Mouse (Mus musculus) heart, embryonic 15.5 days (tissue): ENCODE measurements around the gene Gm6351. TPM values are rescaled to one million over a fixed set of nuclear protein-coding genes. Genes with fewer than 3 reads are reported as not detected.
"Not testable (repeated sequence)": the region's sequence is repeated elsewhere in the genome, so short reads cannot be mapped to it uniquely, and the experiment has no call there.

Experiments used
- ATAC-seq: fragments of 200-750 bp; cut with Nextera tagmentation; replicated peaks from 2 replicates; pipeline ENCODE4 v1.8.0; 2017; ENCODE audit warnings: low read depth, moderate TSS enrichment; ENCODE audit not compliant: insufficient number of reproducible peaks, insufficient read depth, low FRiP score
- H3K27ac ChIP-seq: fragments of 300-500 bp; sonication (generic); 2 replicates; pipeline ENCODE4 v1.5.1; 2015; ENCODE audit warnings: mild to moderate bottlenecking, inconsistent platforms
- H3K27me3 ChIP-seq: fragments of 300-500 bp; sonication (generic); 2 replicates; pipeline ENCODE4 v1.6.1; 2015; ENCODE audit warnings: inconsistent platforms
- H3K36me3 ChIP-seq: fragments of 300-500 bp; sonication (generic); 2 replicates; pipeline ENCODE4 v1.6.1; 2015; ENCODE audit warnings: mild to moderate bottlenecking, inconsistent platforms
- H3K4me1 ChIP-seq: fragments of 300-500 bp; sonication (generic); replicated peaks from 2 replicates; pipeline ENCODE4 v1.6.1; 2015; ENCODE audit warnings: inconsistent platforms
- H3K4me2 ChIP-seq: fragments of 300-500 bp; sonication (generic); 2 replicates; pipeline ENCODE4 v1.6.1; 2015; ENCODE audit warnings: inconsistent platforms, mild to moderate bottlenecking, moderate library complexity
- H3K4me3 ChIP-seq: fragments of 300-500 bp; sonication (generic); 2 replicates; pipeline ENCODE4 v1.5.1; 2015; ENCODE audit warnings: mild to moderate bottlenecking, inconsistent platforms
- H3K9ac ChIP-seq: fragments of 300-500 bp; sonication (generic); 2 replicates; pipeline ENCODE4 v1.6.1; 2015; ENCODE audit warnings: mild to moderate bottlenecking, inconsistent platforms
- H3K9me3 ChIP-seq: fragments of 300-500 bp; sonication (generic); replicated peaks from 2 replicates; pipeline ENCODE4 v1.6.1; 2016; ENCODE audit warnings: inconsistent platforms
- WGBS: fragments of 180-500 bp; shearing (Covaris S2); methylation state at CpG from one replicate; pipeline ENCODE4 v1.1.7; 2015; ENCODE audit warnings: mixed read lengths; 5-methylcytosine and 5-hydroxymethylcytosine counted together
- polyA plus RNA-seq: library from polyadenylated mRNA; unstranded; fragments of >200 nt; fragmentation: Nextera tagmentation; extraction: Ambion mirVana; gene quantifications from 2 replicates; pipeline ENCODE4 v1.2.1, GENCODE M21; 2015

Gene Gm6351
- not detected in 2 replicates for polyA plus RNA-seq

GRCm38 (mm10) chr5:94076085-94076484 is at the start of gene Gm6351:
TSS of gene Gm6351 (plus strand) at chr5:94076385.
- H3K4me2 ChIP-seq, H3K4me1 ChIP-seq, H3K9ac ChIP-seq, H3K4me3 ChIP-seq, ATAC-seq, H3K27ac ChIP-seq, H3K27me3 ChIP-seq, H3K36me3 ChIP-seq, H3K9me3 ChIP-seq: not testable (repeated sequence)
- WGBS: no CpG with 5 or more reads among the region's 3 CpGs

- not testable (repeated sequence) for H3K27me3 ChIP-seq, H3K4me1 ChIP-seq, H3K36me3 ChIP-seq, H3K27ac ChIP-seq, H3K9ac ChIP-seq, H3K9me3 ChIP-seq, ATAC-seq, H3K4me3 ChIP-seq, H3K4me2 ChIP-seq
- no CpG with 5 or more reads among the region's 1 CpGs for WGBS
These were observed 5.7 kb upstream of the Gm6351 start, which contains the start of gene BC061212 for GRCm38 (mm10) chr5:94070445-94070844. TSS of gene BC061212 (minus strand) at chr5:94070545.

Other genes starting within 250 kb of the Gm6351 start
- not detected in 2 replicates for gene Gm7792, start 232.6 kb upstream of the Gm6351 start, polyA plus RNA-seq
- not detected in 2 replicates for gene Gm16429, start 147.3 kb upstream of the Gm6351 start, polyA plus RNA-seq
- not detected in 2 replicates for gene BC061212, start 5.8 kb upstream of the Gm6351 start, polyA plus RNA-seq
- gene Gm3106, start 141.6 kb downstream of the Gm6351 start, polyA plus RNA-seq: not detected in 2 replicates
- gene A430089I19Rik, start 230.4 kb downstream of the Gm6351 start, polyA plus RNA-seq: not detected in 2 replicates
- not detected in 2 replicates for gene Gm6502, start 238.1 kb downstream of the Gm6351 start, polyA plus RNA-seq